Mouse (Mus musculus) heart, postnatal 0 days (tissue): ENCODE measurements at regions not wholly inside any gene's neighbourhood (a gene's known extent, or its start where the extent isn't known, plus 50 kb on each side); places are given as distances from the start of the nearest gene placed in this dataset.

ENCODE experiments used
- ATAC-seq: fragments of 200-750 bp; cut with Nextera tagmentation; 2 replicates; pipeline ENCODE4 v1.8.0; 2017; ENCODE audit warnings: low read depth, moderate number of reproducible peaks, moderate library complexity; ENCODE audit not compliant: insufficient read depth
- DNase-seq: peaks from one replicate; pipeline ENCODE4 v3.0.0-alpha.2; 2016; ENCODE audit warnings: low spot score
- H3K27ac ChIP-seq: fragments of 300-500 bp; sonication (generic); 2 replicates; pipeline ENCODE4 v1.5.1; 2014; ENCODE audit warnings: low read depth, mild to moderate bottlenecking
- H3K27me3 ChIP-seq: fragments of 300-500 bp; sonication (generic); 2 replicates; pipeline ENCODE4 v1.6.1; 2014; ENCODE audit warnings: low read length, mixed read lengths; ENCODE audit not compliant: control insufficient read depth, insufficient read depth
- H3K36me3 ChIP-seq: fragments of 300-500 bp; sonication (generic); replicated peaks from 2 replicates; pipeline ENCODE4 v1.6.1; 2014; ENCODE audit warnings: low read length, mixed read lengths; ENCODE audit not compliant: control insufficient read depth, insufficient read depth
- H3K4me1 ChIP-seq: fragments of 300-500 bp; sonication (generic); 2 replicates; pipeline ENCODE4 v1.6.1; 2014; ENCODE audit warnings: antibody characterized with exemption; ENCODE audit not compliant: control insufficient read depth, insufficient read depth
- H3K4me2 ChIP-seq: fragments of 300-500 bp; sonication (generic); 2 replicates; pipeline ENCODE4 v1.6.1; 2014; ENCODE audit warnings: low read depth, mild to moderate bottlenecking, low read length, moderate library complexity
- H3K4me3 ChIP-seq: fragments of 300-500 bp; sonication (generic); 2 replicates; pipeline ENCODE4 v1.5.1; 2014; ENCODE audit warnings: low read depth, low read length
- H3K9ac ChIP-seq: fragments of 300-500 bp; sonication (generic); replicated peaks from 2 replicates; pipeline ENCODE4 v1.6.1; 2014; ENCODE audit warnings: low read depth, low read length, mixed read lengths
- H3K9me3 ChIP-seq: fragments of 300-500 bp; sonication (generic); replicated peaks from 2 replicates; pipeline ENCODE4 v1.6.1; 2016; ENCODE audit warnings: low read length; ENCODE audit not compliant: control insufficient read depth
- CTCF ChIP-seq: IDR thresholded peaks from 2 replicates; pipeline ENCODE4 v1.5.1; 2016; ENCODE audit warnings: antibody characterized with exemption, control low read depth, low read depth
- EP300 ChIP-seq: IDR thresholded peaks from 2 replicates; pipeline ENCODE4 v1.6.1; 2016; ENCODE audit warnings: antibody characterized with exemption, low read depth
- WGBS: fragments of 180-500 bp; shearing (Covaris S2); extraction: QIAGEN DNeasy Blood & Tissue Kit; methylation state at CpG from one replicate; pipeline ENCODE4 v1.1.7; 2014; 5-methylcytosine and 5-hydroxymethylcytosine counted together

GRCm38 (mm10) chr4:131411936-131412335 is 426.2 kb downstream of the Ptpru start:
- TF ChIP-seq EP300 (no peak), CTCF (no peak)
- Histone ChIP-seq H3K9ac (no peak overlapping the region), H3K4me1 (no peaks in the 10 kb centered on the region), H3K27ac (no peak overlapping the region), H3K4me3 (no peak overlapping the region), H3K27me3 (peaks cover 17% of the 10 kb centered on the region; the same call in 1 of the 2 replicates), H3K9me3 (no peaks in the 10 kb centered on the region), H3K4me2 (no peak overlapping the region), H3K36me3 (no peaks in the 10 kb centered on the region)
- WGBS, result 65% methylated on average over 4 of the region's 4 CpGs
- no peak for DNase-seq
- no peak for ATAC-seq

- H3K4me3 ChIP-seq, result no peak overlapping the region
- DNase-seq, result no peak
- H3K27me3 ChIP-seq, result peaks cover 22% of the 10 kb centered on the region; the same call in 1 of the 2 replicates
- no peaks in the 10 kb centered on the region for H3K9me3 ChIP-seq
- H3K4me2 ChIP-seq, result no peak overlapping the region
- no peak for ATAC-seq
- TF ChIP-seq EP300, result no peak
- no peak for TF ChIP-seq CTCF
- no peak overlapping the region for H3K9ac ChIP-seq
- no peaks in the 10 kb centered on the region for H3K36me3 ChIP-seq
- H3K4me1 ChIP-seq, result no peaks in the 10 kb centered on the region
- no peak overlapping the region for H3K27ac ChIP-seq
- WGBS, result 73% methylated on average over 6 of the region's 6 CpGs
Measured at GRCm38 (mm10) chr4:131413380-131413779, 424.7 kb downstream of the Ptpru start.

GRCm38 (mm10) chr4:131415453-131415852 is 422.6 kb downstream of the Ptpru start:
- WGBS, result 69% methylated on average over 5 of the region's 5 CpGs
- no peak for DNase-seq

DNA sequence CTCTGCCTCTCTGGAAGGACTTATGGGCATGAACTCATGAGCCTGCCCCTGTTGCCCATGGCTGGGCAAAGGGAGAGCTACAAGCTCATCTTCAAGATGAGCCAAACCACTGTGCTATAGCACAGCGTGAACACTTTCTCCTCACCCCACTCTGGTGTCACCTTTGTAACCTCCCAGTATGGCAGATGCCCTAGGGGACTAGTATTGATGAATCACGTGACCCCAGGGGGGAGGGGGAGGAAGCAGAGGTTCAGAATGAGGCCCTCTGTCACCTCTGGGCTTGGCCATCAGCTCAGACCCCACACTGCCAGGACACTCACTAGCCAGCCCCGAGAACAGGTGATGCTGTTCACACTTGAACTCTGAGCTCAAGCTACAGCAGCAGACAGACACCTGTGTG is 421.9 kb downstream of the Ptpru start:
- H3K9ac ChIP-seq, result no peak overlapping the region
- DNase-seq (no peak), ATAC-seq (no peak)
- no peaks in the 10 kb centered on the region for H3K9me3 ChIP-seq
- no peak overlapping the region for H3K27ac ChIP-seq
- no peaks in the 10 kb centered on the region for H3K36me3 ChIP-seq
- TF ChIP-seq EP300 (no peak), CTCF (no peak)
- H3K4me2 ChIP-seq, result no peak overlapping the region
- H3K27me3 ChIP-seq, result peaks cover 6% of the 10 kb centered on the region; the same call in 1 of the 2 replicates
- H3K4me1 ChIP-seq, result no peaks in the 10 kb centered on the region
- WGBS, result 46% methylated on average over 3 of the region's 3 CpGs
- no peak overlapping the region for H3K4me3 ChIP-seq

More at GRCm38 (mm10) chr4:131415453-131415852, 422.6 kb downstream of the Ptpru start:
- peaks cover 13% of the 10 kb centered on the region; the same call in 1 of the 2 replicates for H3K27me3 ChIP-seq
- no peak overlapping the region for H3K27ac ChIP-seq
- no peak overlapping the region for H3K4me2 ChIP-seq
- no peaks in the 10 kb centered on the region for H3K4me1 ChIP-seq
- no peak for TF ChIP-seq CTCF
- TF ChIP-seq EP300, result no peak
- no peaks in the 10 kb centered on the region for H3K36me3 ChIP-seq
- H3K9me3 ChIP-seq, result no peaks in the 10 kb centered on the region
- H3K9ac ChIP-seq, result no peak overlapping the region
- no peak for ATAC-seq
- H3K4me3 ChIP-seq, result no peak overlapping the region

- no peak overlapping the region for H3K4me2 ChIP-seq
- no peaks in the 10 kb centered on the region for H3K9me3 ChIP-seq
- H3K4me3 ChIP-seq, result no peak overlapping the region
- H3K27ac ChIP-seq, result no peak overlapping the region
- no peaks in the 10 kb centered on the region for H3K4me1 ChIP-seq
- 64% methylated on average over 14 of the region's 14 CpGs for WGBS
- TF ChIP-seq EP300 (no peak), CTCF (no peak)
- H3K27me3 ChIP-seq, result peaks cover 6% of the 10 kb centered on the region; the same call in 1 of the 2 replicates
- H3K9ac ChIP-seq, result no peak overlapping the region
- DNase-seq (no peak), ATAC-seq (no peak)
- no peaks in the 10 kb centered on the region for H3K36me3 ChIP-seq
Measured at GRCm38 (mm10) chr4:131417159-131417748, 420.8 kb downstream of the Ptpru start.

GRCm38 (mm10) chr4:131425311-131425710 is 412.8 kb downstream of the Ptpru start:
- Histone ChIP-seq H3K27me3 (no peaks in the 10 kb centered on the region), H3K4me2 (no peak overlapping the region), H3K4me3 (no peak overlapping the region), H3K27ac (no peak overlapping the region), H3K9me3 (no peaks in the 10 kb centered on the region), H3K36me3 (no peaks in the 10 kb centered on the region), H3K4me1 (no peaks in the 10 kb centered on the region), H3K9ac (no peak overlapping the region)
- no peak for TF ChIP-seq CTCF
- no peak for ATAC-seq
- DNase-seq, result no peak
- 58% methylated on average over 11 of the region's 11 CpGs for WGBS
